Mouse (Mus musculus) liver, embryonic 14.5 days (tissue): ENCODE results near the gene Igf1r.

Experiments used
- CTCF ChIP-seq: IDR thresholded peaks from 2 replicates; pipeline ENCODE4 v1.5.1; 2016; ENCODE audit warnings: antibody characterized with exemption, low read depth, control low read depth
- EP300 ChIP-seq: IDR thresholded peaks from 2 replicates; pipeline ENCODE4 v1.6.1; 2016; ENCODE audit warnings: antibody characterized with exemption, low read depth

DNA sequence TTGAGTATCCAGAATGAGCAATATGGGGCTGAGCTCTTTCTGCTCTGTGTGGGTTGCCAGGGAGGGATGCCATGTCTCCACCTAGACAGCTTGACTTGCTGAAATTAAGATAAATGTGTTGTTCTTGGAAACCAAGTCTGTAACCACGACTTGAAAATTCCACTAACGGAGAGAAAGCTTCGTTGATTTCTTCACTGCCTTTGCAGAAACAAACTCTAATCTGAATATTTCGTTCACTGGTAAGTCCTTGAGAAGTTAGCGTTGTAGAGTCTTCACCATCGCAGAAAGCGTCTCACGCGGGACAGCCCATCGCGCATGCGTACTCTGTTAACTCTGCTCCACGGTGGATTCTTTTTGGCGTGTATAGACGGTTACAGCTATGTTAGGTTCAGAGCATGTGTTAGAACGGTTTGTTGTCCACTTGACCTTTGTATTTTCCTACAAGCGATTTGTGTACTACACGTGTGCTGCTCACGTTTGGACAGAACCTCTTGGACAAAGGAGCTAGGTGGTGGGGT lies 327.8 kb downstream of the Igf1r start:
- TF ChIP-seq EP300 (no peak), CTCF (no peak)
